24 mouse cellular contexts compared by ENCODE assay signal in the genomic region with DNA sequence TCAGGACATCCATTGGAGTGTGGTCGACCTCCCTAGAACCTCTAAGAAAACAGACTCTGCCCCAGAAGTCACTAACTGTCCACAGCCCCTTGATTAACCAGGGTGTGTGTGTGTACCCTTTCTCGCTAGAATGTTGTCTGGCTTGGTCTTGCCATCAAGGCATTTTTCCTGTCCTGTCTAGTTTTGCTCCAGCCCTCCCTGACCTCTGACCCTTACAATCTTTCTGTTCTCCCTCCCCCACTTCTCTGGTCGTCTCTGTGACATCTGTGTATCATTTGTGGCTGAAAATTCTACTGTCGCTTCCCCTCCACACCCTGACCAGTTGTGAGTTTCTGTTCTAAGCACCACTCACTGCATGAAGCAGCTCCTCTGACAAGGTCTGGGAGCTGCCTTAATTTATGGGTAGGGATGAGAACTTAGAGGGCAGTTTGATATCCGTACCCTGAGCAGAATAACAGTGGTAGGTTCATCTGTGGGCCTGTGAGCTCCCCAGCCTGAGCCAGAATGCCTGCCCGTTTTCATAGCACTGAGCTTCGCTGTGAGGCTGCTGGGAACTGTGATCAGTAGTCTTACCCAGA.
DNase-seq lines count a peak whose midpoint lies in the region; ATAC-seq lines count a peak whose summit lies in the region.
"Had no signal": no experiment of that assay in that cellular context is flagged by ENCODE, and none has a peak within 500 bp of the region (broad histone marks: within the 10 kb centered on the region; RNA-seq: fewer than 3 reads in every experiment).

No protein-coding gene starts in this region.

- peak; percentile 40; the same call in 1 of the 2 replicates for ATAC-seq in kidney, embryonic 15.5 days (replicated peaks; ENCODE audit: low FRiP score)
- ATAC-seq: activated CD4-positive, CD25-positive, alpha-beta regulatory T cell, adult 4 months; liver, postnatal 0 days had no signal

- DNase-seq in kidney, adult 18-20 months = no peak
- DNase-seq in embryo, embryonic 10 days (ENCODE audit: low spot score) = peak; percentile 65
- peak; percentile 58 for DNase-seq in embryo, embryonic 10.5 days (ENCODE audit: low spot score)
- DNase-seq in mesoderm, embryonic 11.5 days (ENCODE audit: low read depth, low spot score) = peak; percentile 27
- no peak for DNase-seq in layer of hippocampus, postnatal 36 days
- DNase-seq in T-cell, adult 2 months (ENCODE audit: low spot score) = no peak
- DNase-seq: adrenal gland, adult 8-10 months; cerebellum, adult 11-12 months; cerebellum, postnatal 10 days; kidney, adult 9 months; liver, postnatal 0 days; lung, postnatal 36 days; midbrain, embryonic 14.5 days; retina, postnatal 1 day; right cerebral cortex, postnatal 25 days; spleen, adult 18-20 months had no signal

- H3K4me1 ChIP-seq in kidney, embryonic 15.5 days = peaks cover 8% of the 10 kb centered on the region
- H3K4me1 ChIP-seq: forebrain, embryonic 12.5 days; limb, embryonic 12.5 days; megakaryocyte, embryonic 14.5 days; neural tube, embryonic 12.5 days had no signal

- no peaks in the 10 kb centered on the region for H3K9me3 ChIP-seq in kidney, embryonic 15.5 days (replicated peaks)
- H3K9me3 ChIP-seq: forebrain, embryonic 12.5 days; limb, embryonic 12.5 days; megakaryocyte, embryonic 14.5 days; neural tube, embryonic 12.5 days had no signal

- H3K9ac ChIP-seq in kidney, embryonic 15.5 days = no peak overlapping the region
- H3K9ac ChIP-seq: forebrain, embryonic 12.5 days; limb, embryonic 12.5 days; liver, postnatal 0 days; neural tube, embryonic 12.5 days had no signal

- WGBS in kidney, embryonic 15.5 days = 26% methylated on average over 7 of the region's 7 CpGs

- no peaks in the 10 kb centered on the region for H3K27me3 ChIP-seq in kidney, embryonic 15.5 days
- H3K27me3 ChIP-seq: forebrain, embryonic 12.5 days; limb, embryonic 12.5 days; megakaryocyte, embryonic 14.5 days; neural tube, embryonic 12.5 days had no signal

- peaks cover 60% of the 10 kb centered on the region for H3K36me3 ChIP-seq in kidney, embryonic 15.5 days

- no peak overlapping the region for H3K4me2 ChIP-seq in kidney, embryonic 15.5 days
- H3K4me2 ChIP-seq: forebrain, embryonic 12.5 days; heart, embryonic 11.5 days; limb, embryonic 12.5 days; liver, embryonic 11.5 days; neural tube, embryonic 12.5 days had no signal

- no peak overlapping the region for H3K4me3 ChIP-seq in kidney, embryonic 15.5 days (replicated peaks)
- H3K4me3 ChIP-seq: forebrain, embryonic 12.5 days; limb, embryonic 12.5 days; megakaryocyte, embryonic 14.5 days; neural tube, embryonic 12.5 days had no signal

- H3K27ac ChIP-seq in kidney, embryonic 15.5 days = peak overlapping the region; percentile 29; the same call in 1 of the 2 replicates
- H3K27ac ChIP-seq: forebrain, embryonic 12.5 days; limb, embryonic 12.5 days; neural tube, embryonic 12.5 days had no signal

Comparison
In these comparisons a context has a peak if more than half of its experiments do, and no peak if none do; other contexts are left out.
1. DNase-seq: peak in embryo, embryonic 10 days (single experiment), embryo, embryonic 10.5 days (single experiment) and mesoderm, embryonic 11.5 days (single experiment); none in kidney, adult 18-20 months (single experiment), layer of hippocampus, postnatal 36 days (0 of 2) and T-cell, adult 2 months (single experiment).